Mouse (Mus musculus): ENCODE data around the gene Dock2. TPM values are rescaled to one million over a fixed set of nuclear protein-coding genes. Genes with fewer than 3 reads are reported as not detected.

Dock2 gene
- total and polyA plus RNA-seq, 2 experiments from 2014 or later, result 1.0 to 1.4 TPM

- Histone ChIP-seq H3K4me2 (ENCODE audit: low read depth, low read length) (no peak overlapping the region), H3K9ac (replicated peaks; ENCODE audit: low read length) (no peak overlapping the region), H3K27ac (no peak overlapping the region), H3K36me3 (ENCODE audit: insufficient read depth, low read length) (no peaks in the 10 kb centered on the region), H3K9me3 (ENCODE audit: low read length) (no peaks in the 10 kb centered on the region), H3K4me3 (ENCODE audit: low read length) (no peak overlapping the region), H3K4me1 (ENCODE audit: insufficient read depth, low read length) (no peaks in the 10 kb centered on the region), H3K27me3 (ENCODE audit: insufficient read depth, low read length) (no peaks in the 10 kb centered on the region)
- ATAC-seq (no peak), DNase-seq (ENCODE audit: low spot score) (no peak)
- TF ChIP-seq CTCF (IDR thresholded peaks at IDR 0.05; ENCODE audit: low read depth), result no peak
- WGBS, result 96% methylated on average over 3 of the region's 3 CpGs
Measured at GRCm38 (mm10) chr11:34530971-34531370, 252.7 kb downstream of the Dock2 start.

- H3K9me3 ChIP-seq (ENCODE audit: low read length), result no peaks in the 10 kb centered on the region
- no peak for ATAC-seq
- no peak overlapping the region for H3K4me2 ChIP-seq (ENCODE audit: low read depth, low read length)
- 85% methylated on average over 4 of the region's 4 CpGs for WGBS
- H3K9ac ChIP-seq (replicated peaks; ENCODE audit: low read length), result no peak overlapping the region
- H3K4me3 ChIP-seq (ENCODE audit: low read length), result no peak overlapping the region
- no peaks in the 10 kb centered on the region for H3K27me3 ChIP-seq (ENCODE audit: insufficient read depth, low read length)
- no peaks in the 10 kb centered on the region for H3K36me3 ChIP-seq (ENCODE audit: insufficient read depth, low read length)
- no peak overlapping the region for H3K27ac ChIP-seq
- no peak for DNase-seq (ENCODE audit: low spot score)
- no peak for TF ChIP-seq CTCF (IDR thresholded peaks at IDR 0.05; ENCODE audit: low read depth)
- H3K4me1 ChIP-seq (ENCODE audit: insufficient read depth, low read length), result no peaks in the 10 kb centered on the region
Measured at GRCm38 (mm10) chr11:34528006-34528405, 255.7 kb downstream of the Dock2 start.

- H3K9me3 ChIP-seq (ENCODE audit: low read length), result no peaks in the 10 kb centered on the region
- no peaks in the 10 kb centered on the region for H3K36me3 ChIP-seq (ENCODE audit: insufficient read depth, low read length)
- no peak overlapping the region for H3K9ac ChIP-seq (replicated peaks; ENCODE audit: low read length)
- 86% methylated on average over 5 of the region's 5 CpGs for WGBS
- no peak overlapping the region for H3K4me2 ChIP-seq (ENCODE audit: low read depth, low read length)
- H3K4me3 ChIP-seq (ENCODE audit: low read length), result no peak overlapping the region
- no peak for DNase-seq (ENCODE audit: low spot score)
- no peak for ATAC-seq
- H3K4me1 ChIP-seq (ENCODE audit: insufficient read depth, low read length), result no peaks in the 10 kb centered on the region
- no peak overlapping the region for H3K27ac ChIP-seq
- no peaks in the 10 kb centered on the region for H3K27me3 ChIP-seq (ENCODE audit: insufficient read depth, low read length)
- TF ChIP-seq CTCF (IDR thresholded peaks at IDR 0.05; ENCODE audit: low read depth), result no peak
Measured at GRCm38 (mm10) chr11:34527238-34527637, 256.5 kb downstream of the Dock2 start.

GRCm38 (mm10) chr11:34525096-34525891 is 258.4 kb downstream of the Dock2 start:
- Histone ChIP-seq H3K4me1 (ENCODE audit: insufficient read depth, low read length) (no peaks in the 10 kb centered on the region), H3K9ac (replicated peaks; ENCODE audit: low read length) (no peak overlapping the region), H3K4me2 (ENCODE audit: low read depth, low read length) (no peak overlapping the region), H3K4me3 (ENCODE audit: low read length) (no peak overlapping the region), H3K9me3 (ENCODE audit: low read length) (no peaks in the 10 kb centered on the region), H3K27me3 (ENCODE audit: insufficient read depth, low read length) (no peaks in the 10 kb centered on the region), H3K36me3 (ENCODE audit: insufficient read depth, low read length) (no peaks in the 10 kb centered on the region), H3K27ac (no peak overlapping the region)
- DNase-seq (ENCODE audit: low spot score) (no peak), ATAC-seq (no peak)
- TF ChIP-seq CTCF (IDR thresholded peaks at IDR 0.05; ENCODE audit: low read depth), result no peak
- WGBS, result 57% methylated on average over 7 of the region's 7 CpGs

DNA sequence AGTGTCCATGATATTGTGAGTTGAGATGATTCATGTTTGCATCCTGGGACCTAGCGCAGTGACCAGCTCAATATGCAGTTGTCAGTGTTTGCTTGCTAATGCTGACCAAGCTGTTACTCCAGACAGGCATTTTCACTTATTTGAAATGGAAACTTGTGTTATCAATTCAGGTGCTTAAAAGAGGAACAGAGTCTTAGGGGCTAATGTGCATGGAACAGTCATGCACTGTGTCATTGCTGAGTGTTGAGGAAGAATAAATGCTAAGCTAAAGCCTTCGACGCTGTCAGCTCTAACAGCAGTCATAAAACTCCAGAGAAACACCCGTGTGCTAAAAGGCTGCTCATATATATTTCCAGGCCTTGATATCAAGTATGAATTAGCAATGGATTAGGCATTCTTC is 259.1 kb downstream of the Dock2 start:
- Histone ChIP-seq H3K27me3 (ENCODE audit: insufficient read depth, low read length) (no peaks in the 10 kb centered on the region), H3K4me2 (ENCODE audit: low read depth, low read length) (no peak overlapping the region), H3K36me3 (ENCODE audit: insufficient read depth, low read length) (no peaks in the 10 kb centered on the region), H3K9me3 (ENCODE audit: low read length) (no peaks in the 10 kb centered on the region), H3K4me1 (ENCODE audit: insufficient read depth, low read length) (no peaks in the 10 kb centered on the region), H3K9ac (replicated peaks; ENCODE audit: low read length) (no peak overlapping the region), H3K4me3 (ENCODE audit: low read length) (no peak overlapping the region), H3K27ac (no peak overlapping the region)
- TF ChIP-seq CTCF (IDR thresholded peaks at IDR 0.05; ENCODE audit: low read depth), result no peak
- no peak for DNase-seq (ENCODE audit: low spot score)
- no peak for ATAC-seq
- WGBS, result 85% methylated on average over 4 of the region's 4 CpGs

GRCm38 (mm10) chr11:34518566-34518965 is 265.1 kb downstream of the Dock2 start:
- WGBS, result 62% methylated on average over 5 of the region's 5 CpGs

DNA sequence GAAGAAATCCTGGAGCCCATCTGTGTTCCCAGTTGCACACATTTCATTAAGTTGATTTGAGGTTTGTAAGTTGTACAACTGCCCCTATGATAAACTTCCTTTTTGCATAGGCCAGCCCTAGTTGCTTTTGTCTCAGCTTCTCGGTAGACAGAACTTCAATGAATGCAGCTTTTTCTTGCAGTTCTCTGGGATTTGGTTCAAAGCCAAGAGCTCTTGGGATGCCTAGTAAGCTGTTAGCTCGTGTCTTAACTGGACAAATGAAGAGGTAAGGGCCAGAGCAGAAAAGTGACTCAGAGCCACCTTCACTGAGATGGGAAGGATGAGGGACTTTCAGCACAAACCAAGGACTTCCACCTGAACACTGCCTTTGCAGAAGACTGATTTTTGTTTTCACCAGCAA is 266.7 kb downstream of the Dock2 start:
- no peak for ATAC-seq
- no peaks in the 10 kb centered on the region for H3K27me3 ChIP-seq (ENCODE audit: insufficient read depth, low read length)
- 28% methylated on average over 2 of the region's 2 CpGs for WGBS
- no peak overlapping the region for H3K9ac ChIP-seq (replicated peaks; ENCODE audit: low read length)
- TF ChIP-seq CTCF (IDR thresholded peaks at IDR 0.05; ENCODE audit: low read depth), result no peak
- DNase-seq (ENCODE audit: low spot score), result peak; percentile 48
- no peak overlapping the region for H3K27ac ChIP-seq
- H3K4me2 ChIP-seq (ENCODE audit: low read depth, low read length), result no peak overlapping the region
- H3K9me3 ChIP-seq (ENCODE audit: low read length), result no peaks in the 10 kb centered on the region
- no peaks in the 10 kb centered on the region for H3K36me3 ChIP-seq (ENCODE audit: insufficient read depth, low read length)
- no peaks in the 10 kb centered on the region for H3K4me1 ChIP-seq (ENCODE audit: insufficient read depth, low read length)
- no peak overlapping the region for H3K4me3 ChIP-seq (ENCODE audit: low read length)

More at GRCm38 (mm10) chr11:34518566-34518965, 265.1 kb downstream of the Dock2 start:
- Histone ChIP-seq H3K4me1 (ENCODE audit: insufficient read depth, low read length) (no peaks in the 10 kb centered on the region), H3K36me3 (ENCODE audit: insufficient read depth, low read length) (no peaks in the 10 kb centered on the region), H3K27ac (no peak overlapping the region), H3K4me3 (ENCODE audit: low read length) (no peak overlapping the region), H3K9ac (replicated peaks; ENCODE audit: low read length) (no peak overlapping the region), H3K27me3 (ENCODE audit: insufficient read depth, low read length) (no peaks in the 10 kb centered on the region), H3K9me3 (ENCODE audit: low read length) (no peaks in the 10 kb centered on the region), H3K4me2 (ENCODE audit: low read depth, low read length) (no peak overlapping the region)
- no peak for TF ChIP-seq CTCF (IDR thresholded peaks at IDR 0.05; ENCODE audit: low read depth)
- DNase-seq (ENCODE audit: low spot score) (peak; percentile 50), ATAC-seq (peak; percentile 58; the same call in 1 of the 2 replicates)

Measured in hindbrain, postnatal 0 days (tissue).